Mouse (Mus musculus) small intestine, adult 2 months (tissue): Measurements from ENCODE around the gene Lars2.
A peak's percentile ranks its signal among the peaks of the same experiment; 100 is the strongest.

Source experiments
- CTCF ChIP-seq: fragments of 200-500 bp; IDR thresholded peaks from 2 replicates; pipeline ENCODE4 v1.5.1; 2012; ENCODE audit warnings: low read depth, mild to moderate bottlenecking, control low read depth, inconsistent platforms, low read length, moderate library complexity, mixed read lengths; ENCODE audit not compliant: insufficient replicate concordance, insufficient read length; ENCODE audit errors: extremely low read depth
- POLR2A ChIP-seq: fragments of 200-500 bp; IDR thresholded peaks from 2 replicates; pipeline ENCODE4 v1.6.1; 2012; ENCODE audit warnings: low read depth, mild to moderate bottlenecking, control low read depth, inconsistent platforms, low read length, moderate library complexity

DNA sequence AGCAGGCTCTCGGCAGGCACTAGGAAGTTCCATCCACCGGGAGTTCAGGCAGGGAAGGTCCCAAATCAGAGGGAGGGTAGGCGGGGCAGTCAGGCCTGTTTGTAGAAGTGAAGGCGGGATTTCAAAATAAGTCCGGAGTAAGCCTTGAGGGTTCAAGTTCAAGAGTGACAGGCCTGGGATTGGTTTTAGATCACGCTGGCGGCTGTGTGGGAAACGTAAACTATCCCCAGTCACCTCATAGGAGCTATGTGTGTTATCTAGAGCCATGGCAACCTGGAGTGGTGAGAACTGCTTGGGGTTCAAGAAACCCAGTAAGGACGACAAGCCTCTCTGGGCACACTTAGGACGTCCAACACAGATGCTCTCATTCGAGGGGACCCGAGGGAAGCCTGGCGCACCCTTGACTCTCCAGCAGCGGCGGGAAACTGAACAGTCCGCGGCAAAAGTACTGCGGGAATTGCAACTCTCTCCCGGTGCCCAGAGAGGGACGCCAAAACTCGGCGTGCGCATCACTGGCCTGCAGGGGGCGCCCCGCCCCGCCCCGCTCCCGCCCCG is 111.4 kb downstream of the Lars2 start:
- TF ChIP-seq CTCF: peak; percentile 51
- no peak for TF ChIP-seq POLR2A
